Mouse (Mus musculus) olfactory bulb, adult 2 months (tissue): ENCODE results near the gene Trim41.

Experiments used
- CTCF ChIP-seq: fragments of 200-500 bp; IDR thresholded peaks from 2 replicates; pipeline ENCODE4 v1.5.1; 2012; ENCODE audit warnings: low read depth, mild to moderate bottlenecking, low read length, moderate library complexity; ENCODE audit not compliant: insufficient read depth
- POLR2A ChIP-seq: fragments of 200-500 bp; IDR thresholded peaks from 2 replicates; pipeline ENCODE4 v1.6.1; 2012; ENCODE audit warnings: mild to moderate bottlenecking, low read depth, low read length, moderate library complexity; ENCODE audit not compliant: insufficient read depth

DNA sequence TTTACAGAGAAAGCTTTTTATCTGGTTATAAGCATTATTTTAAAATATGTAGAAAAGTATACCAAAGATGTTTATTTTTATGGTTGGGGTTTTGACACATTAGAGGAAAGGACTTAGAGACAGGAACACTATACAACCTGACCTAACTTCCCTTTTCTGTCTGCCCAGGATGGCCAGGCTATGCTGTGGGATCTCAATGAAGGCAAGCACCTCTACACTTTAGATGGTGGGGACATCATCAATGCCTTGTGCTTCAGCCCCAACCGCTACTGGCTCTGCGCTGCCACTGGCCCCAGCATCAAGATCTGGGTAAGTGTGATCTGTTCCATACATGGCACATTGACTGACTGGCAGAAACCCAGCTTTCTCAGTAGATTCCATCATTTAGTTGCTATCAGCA is 13.2 kb downstream of the Trim41 start:
- no peak for TF ChIP-seq CTCF
- no peak for TF ChIP-seq POLR2A
